Mouse (Mus musculus): ENCODE measurements at regions not wholly inside any gene's neighbourhood (a gene's known extent, or its start where the extent isn't known, plus 50 kb on each side); places are given as distances from the start of the nearest gene placed in this dataset.

- 52% methylated on average over 9 of the region's 9 CpGs for WGBS
- no peak for DNase-seq (ENCODE audit: low read depth, low spot score)
Measured at GRCm38 (mm10) chr10:17518423-17519175, 204.4 kb upstream of the Cited2 start.

- DNase-seq (ENCODE audit: low read depth, low spot score), result peak; percentile 81
- WGBS, result 8% methylated on average over 5 of the region's 5 CpGs
Measured at GRCm38 (mm10) chr10:17522026-17522541, 200.9 kb upstream of the Cited2 start.

GRCm38 (mm10) chr10:17523558-17524328 is 199.3 kb upstream of the Cited2 start:
- 74% methylated on average over 6 of the region's 6 CpGs for WGBS
- no peak for DNase-seq (ENCODE audit: low read depth, low spot score)

DNA sequence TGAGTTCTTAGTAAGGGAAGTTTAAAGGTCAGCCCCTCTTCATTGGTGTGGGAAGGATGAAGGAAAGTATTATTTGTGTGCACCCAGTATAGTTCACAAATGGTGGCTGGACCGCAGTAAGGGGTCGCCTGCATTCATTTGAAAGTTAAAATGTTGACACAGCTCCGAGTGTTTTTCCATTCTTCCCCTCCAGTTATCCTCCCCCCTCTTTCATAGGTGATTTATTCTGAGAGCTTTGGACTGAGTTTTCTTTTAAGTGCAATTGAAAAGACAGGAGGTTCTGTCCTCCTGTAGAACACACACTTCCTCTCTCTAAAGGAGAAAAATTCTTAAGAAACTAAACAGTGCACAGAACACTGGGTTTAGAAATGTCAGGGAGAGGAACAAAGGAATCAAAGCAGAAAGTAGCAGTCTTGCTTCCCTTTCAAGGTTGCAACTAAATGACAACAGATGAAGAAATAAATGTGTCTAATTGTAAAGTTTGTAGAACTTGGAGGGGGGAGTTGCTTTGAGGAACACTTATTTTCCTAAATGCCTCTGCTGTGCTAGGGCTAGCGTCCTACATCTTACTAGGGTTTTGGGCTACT is 195.8 kb upstream of the Cited2 start:
- 56% methylated on average over 4 of the region's 4 CpGs for WGBS
- DNase-seq (ENCODE audit: low read depth, low spot score), result no peak

- DNase-seq (ENCODE audit: low read depth, low spot score), result no peak
- 23% methylated on average over 2 of the region's 2 CpGs for WGBS
Measured at GRCm38 (mm10) chr10:17528116-17528515, 194.9 kb upstream of the Cited2 start.

DNA sequence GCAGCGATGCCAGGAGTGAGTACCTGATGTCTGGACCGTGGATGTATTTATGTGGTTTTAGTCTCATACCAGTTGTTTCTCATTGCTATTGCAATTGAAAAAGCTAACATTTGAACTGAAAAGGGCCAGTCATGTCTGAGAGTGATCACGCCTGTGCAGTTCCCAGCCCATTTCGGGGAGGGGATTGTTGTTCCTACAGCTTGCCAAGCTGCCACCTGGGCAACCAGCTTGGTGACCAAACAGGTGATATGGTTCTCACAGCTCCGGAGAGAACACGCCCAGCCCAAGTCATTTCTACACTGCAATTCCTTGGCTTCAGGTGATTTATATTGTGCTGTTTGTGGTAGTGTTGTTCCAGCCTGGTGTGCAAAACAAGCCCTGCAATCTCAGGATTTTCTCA is 194.2 kb upstream of the Cited2 start:
- WGBS, result 35% methylated on average over 6 of the region's 6 CpGs
- peak; percentile 75 for DNase-seq (ENCODE audit: low read depth, low spot score)

- 74% methylated on average over 4 of the region's 4 CpGs for WGBS
- no peak for DNase-seq (ENCODE audit: low read depth, low spot score)
Measured at GRCm38 (mm10) chr10:17529851-17530509, 193.0 kb upstream of the Cited2 start.

DNA sequence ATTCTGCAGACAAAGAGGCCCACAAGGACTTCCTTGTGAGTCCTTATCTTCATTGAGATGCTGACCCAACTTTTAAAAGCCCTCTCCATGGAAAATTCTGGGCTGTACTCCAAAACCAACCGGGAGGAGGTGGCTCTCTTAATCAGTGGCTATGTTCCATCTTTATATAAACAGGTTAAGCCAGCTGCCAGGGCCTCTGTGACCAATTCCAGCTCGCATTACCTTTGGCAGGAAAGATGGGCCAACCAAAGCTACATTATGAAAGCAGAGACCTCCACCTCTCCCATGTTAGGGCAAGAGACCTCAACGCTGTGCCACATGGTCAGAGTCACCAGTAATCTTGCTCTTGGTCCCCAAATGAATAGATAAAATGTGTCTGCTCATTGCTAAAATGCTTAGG is 192.0 kb upstream of the Cited2 start:
- DNase-seq (ENCODE audit: low read depth, low spot score), result peak; percentile 70
- 23% methylated on average over 3 of the region's 3 CpGs for WGBS

DNA sequence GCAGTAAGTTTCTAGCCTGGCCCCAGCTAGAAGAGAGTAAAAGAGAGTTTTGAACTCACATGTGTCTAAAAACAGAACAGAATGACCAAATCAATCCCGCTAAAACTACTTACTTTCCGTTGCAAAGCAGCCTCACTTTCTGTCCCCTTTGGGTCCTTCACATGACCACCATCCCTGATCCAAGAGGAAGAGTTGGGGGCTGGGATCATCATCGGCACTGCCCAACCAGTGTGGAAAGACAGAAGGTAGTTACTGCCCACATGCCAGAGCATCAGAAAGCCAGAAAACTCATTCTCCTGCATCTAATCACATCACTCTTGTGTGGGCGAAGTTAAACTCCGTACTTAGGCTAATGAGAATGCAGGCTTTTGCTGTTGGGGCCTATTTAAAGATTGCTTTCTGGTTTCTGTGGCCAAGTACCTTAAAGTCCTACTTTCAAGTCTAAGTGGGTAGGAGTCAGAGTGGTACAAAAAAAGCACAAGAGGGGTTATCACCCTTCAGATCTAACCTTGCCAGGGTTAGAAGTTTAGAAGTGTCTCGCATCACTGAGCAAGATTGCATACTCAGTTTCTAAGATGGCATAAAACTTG is 184.0 kb upstream of the Cited2 start:
- 91% methylated on average over 6 of the region's 6 CpGs for WGBS
- DNase-seq (ENCODE audit: low read depth, low spot score), result no peak

GRCm38 (mm10) chr10:17540404-17541375 is 182.3 kb upstream of the Cited2 start:
- WGBS, result 67% methylated on average over 6 of the region's 6 CpGs
- no peak for DNase-seq (ENCODE audit: low read depth, low spot score)

- no peak for DNase-seq (ENCODE audit: low read depth, low spot score)
- WGBS, result 81% methylated on average over 8 of the region's 8 CpGs
Measured at GRCm38 (mm10) chr10:17542104-17542846, 180.7 kb upstream of the Cited2 start.

DNA sequence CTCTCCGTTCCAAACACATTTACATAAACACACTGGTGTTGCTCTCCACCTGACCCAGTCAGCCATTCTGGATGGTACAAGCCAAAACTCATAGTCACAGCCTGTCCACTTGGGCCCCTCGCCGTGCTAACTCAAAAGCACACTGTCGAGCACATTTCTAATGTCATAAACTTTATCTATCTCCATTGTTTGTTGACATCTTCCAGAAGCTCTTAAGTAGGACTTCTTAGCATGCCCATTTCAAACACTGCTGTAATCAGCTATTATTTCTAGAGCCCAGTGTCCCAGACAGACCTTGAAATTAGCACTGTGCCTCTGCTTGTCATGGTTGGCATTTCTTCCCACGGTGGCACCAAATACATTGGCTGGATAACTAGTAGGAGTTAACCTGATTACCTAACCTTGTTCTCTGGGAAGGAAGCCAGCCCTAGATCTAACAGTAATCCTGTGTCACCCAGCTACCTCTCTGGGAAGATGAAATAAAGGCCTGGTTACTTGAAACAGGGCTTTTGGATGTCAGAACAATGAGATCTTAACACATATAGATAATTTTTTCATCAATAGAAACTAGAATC is 180.1 kb upstream of the Cited2 start:
- DNase-seq (ENCODE audit: low read depth, low spot score), result no peak
- WGBS, result 60% methylated on average over 5 of the region's 5 CpGs

- DNase-seq (ENCODE audit: low read depth, low spot score), result no peak
Measured at GRCm38 (mm10) chr10:17545291-17545690, 177.7 kb upstream of the Cited2 start.

DNA sequence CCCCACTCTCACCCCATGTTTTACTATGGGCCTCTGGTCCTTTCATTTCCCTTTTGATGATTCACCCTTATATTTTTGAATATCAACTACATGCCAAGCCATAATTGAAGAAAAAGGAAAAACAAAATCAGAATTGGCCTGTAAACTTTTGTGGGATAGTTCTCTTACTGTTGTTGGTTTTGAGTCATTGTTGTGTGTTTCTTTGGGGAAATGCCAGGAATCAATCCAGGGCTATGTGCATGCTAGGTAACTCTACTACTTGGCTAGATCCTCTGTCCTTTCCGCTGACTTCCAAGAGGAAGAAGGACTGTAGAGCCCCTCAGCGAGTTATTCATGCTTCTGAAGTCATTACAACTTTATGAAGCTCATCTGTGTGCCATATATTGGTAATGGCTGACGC is 175.0 kb upstream of the Cited2 start:
- no peak for DNase-seq (ENCODE audit: low read depth, low spot score)

DNA sequence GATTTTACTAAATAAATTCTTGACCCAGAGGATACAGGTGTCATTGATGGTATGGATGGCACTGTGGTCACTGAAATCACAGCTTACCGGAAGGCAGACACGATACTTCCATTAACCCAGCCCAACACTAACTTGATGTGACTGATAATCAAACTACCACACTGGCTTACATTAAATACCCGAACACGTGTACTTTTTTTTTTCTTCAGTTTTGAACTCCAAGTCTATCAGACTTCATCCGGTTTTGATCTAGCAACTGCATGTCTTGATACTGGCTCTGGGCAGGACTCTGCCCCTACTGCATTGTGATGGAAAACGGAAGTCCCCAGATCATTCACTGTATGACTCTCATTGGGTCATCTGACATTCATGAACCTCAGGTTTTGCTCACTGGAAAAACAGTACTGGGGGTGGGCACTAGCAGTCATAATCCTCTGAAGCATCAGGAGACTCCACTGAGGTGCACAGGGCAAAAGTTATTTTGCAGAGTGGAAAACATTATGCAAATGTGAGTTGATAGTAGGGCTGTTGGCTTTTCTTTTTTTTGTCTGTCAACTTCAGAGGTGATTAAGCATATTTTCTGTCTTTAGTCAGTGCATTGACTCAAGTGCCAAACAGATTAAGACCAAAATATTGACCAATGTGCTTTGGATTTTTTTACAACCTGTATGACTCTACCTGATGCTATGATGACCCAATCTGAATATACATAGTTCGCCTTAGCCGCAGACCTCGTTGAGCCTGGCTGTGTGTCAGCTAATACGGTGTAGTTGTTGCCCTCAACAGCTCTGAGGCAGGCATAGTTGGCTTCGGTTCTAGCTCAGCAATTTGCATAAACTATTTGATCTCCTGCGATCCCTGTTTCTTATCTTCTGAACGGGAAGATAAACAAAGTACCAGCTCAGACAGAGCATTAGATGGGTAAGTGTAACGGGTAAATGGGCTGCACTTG is 174.1 kb upstream of the Cited2 start:
- 68% methylated on average over 14 of the region's 14 CpGs for WGBS
- DNase-seq (ENCODE audit: low read depth, low spot score), result no peak

More for the DNA sequence above, 175.0 kb upstream of the Cited2 start:
- WGBS, result 92% methylated on average over 3 of the region's 3 CpGs
